Mouse (Mus musculus) layer of hippocampus, adult 11-12 months (tissue): ENCODE measurements around the gene Sowahb.

Experiments used
- DNase-seq: peaks from one replicate; pipeline ENCODE4 v3.0.0; 2022; ENCODE audit warnings: low spot score

Sowahb gene

GRCm38 (mm10) chr5:93000774-93001757 is 43.8 kb downstream of the Sowahb start:
- peak; percentile 47 for DNase-seq

GRCm38 (mm10) chr5:93000060-93000459 is 44.8 kb downstream of the Sowahb start:
- no peak for DNase-seq

- no peak for DNase-seq
Measured at GRCm38 (mm10) chr5:92998494-92999016, 46.3 kb downstream of the Sowahb start.

- no peak for DNase-seq
Measured at GRCm38 (mm10) chr5:92997428-92998120, 47.2 kb downstream of the Sowahb start.

- no peak for DNase-seq
Measured at GRCm38 (mm10) chr5:92994861-92995260, 50.0 kb downstream of the Sowahb start.

- DNase-seq: no peak
Measured at GRCm38 (mm10) chr5:92994309-92994708, 50.5 kb downstream of the Sowahb start.

GRCm38 (mm10) chr5:92992106-92992505 is 52.7 kb downstream of the Sowahb start:
- no peak for DNase-seq
